Mouse (Mus musculus) retina, embryonic 14.5 days (tissue): ENCODE results near the gene Pdxk.
A peak's percentile ranks its signal among the peaks of the same experiment; 100 is the strongest.

Experiments used
- DNase-seq: peaks from one replicate; pipeline ENCODE4 v3.0.0-alpha.2; 2015; ENCODE audit warnings: low spot score

The Pdxk gene

GRCm38 (mm10) chr10:78458348-78459111 lies 6.2 kb downstream of the Pdxk start:
- no peak for DNase-seq

GRCm38 (mm10) chr10:78457495-78458347 lies 7.1 kb downstream of the Pdxk start:
- DNase-seq: no peak

GRCm38 (mm10) chr10:78456696-78457095 lies 8.1 kb downstream of the Pdxk start:
- DNase-seq: no peak

GRCm38 (mm10) chr10:78452641-78453040 lies 12.1 kb downstream of the Pdxk start:
- no peak for DNase-seq

- DNase-seq: no peak
Observed at GRCm38 (mm10) chr10:78450761-78451160, 14.0 kb downstream of the Pdxk start.

- DNase-seq: no peak
Observed at GRCm38 (mm10) chr10:78447396-78447795, 17.4 kb downstream of the Pdxk start.

- DNase-seq: no peak
Observed at GRCm38 (mm10) chr10:78446195-78446594, 18.6 kb downstream of the Pdxk start.

GRCm38 (mm10) chr10:78442292-78442691 lies 22.5 kb downstream of the Pdxk start:
- DNase-seq: no peak

GRCm38 (mm10) chr10:78441606-78442005 lies 23.2 kb downstream of the Pdxk start:
- DNase-seq: no peak

- DNase-seq: no peak
Observed at GRCm38 (mm10) chr10:78440812-78441211, 24.0 kb downstream of the Pdxk start.

- DNase-seq: no peak
Observed at GRCm38 (mm10) chr10:78439990-78440389, 24.8 kb downstream of the Pdxk start.

- DNase-seq: peak; percentile 61
Observed at GRCm38 (mm10) chr10:78439550-78439949, 25.2 kb downstream of the Pdxk start.

GRCm38 (mm10) chr10:78438094-78438493 lies 26.7 kb downstream of the Pdxk start:
- DNase-seq: peak; percentile 86

- no peak for DNase-seq
Observed at GRCm38 (mm10) chr10:78432853-78433252, 31.9 kb downstream of the Pdxk start.

- no peak for DNase-seq
Observed at GRCm38 (mm10) chr10:78429776-78430175, 35.0 kb downstream of the Pdxk start.

GRCm38 (mm10) chr10:78429180-78429579 lies 35.6 kb downstream of the Pdxk start:
- DNase-seq: no peak

- no peak for DNase-seq
Observed at GRCm38 (mm10) chr10:78428070-78428469, 36.7 kb downstream of the Pdxk start.

GRCm38 (mm10) chr10:78426117-78426735 lies 38.5 kb downstream of the Pdxk start:
- DNase-seq: peak; percentile 10

- peak; percentile 88 for DNase-seq
Observed at GRCm38 (mm10) chr10:78425181-78426041, 39.4 kb downstream of the Pdxk start, which contains the start of gene Cstb. Cstb (plus strand) TSS chr10:78425669.

- no peak for DNase-seq
Observed at GRCm38 (mm10) chr10:78422614-78423013, 42.2 kb downstream of the Pdxk start.

- no peak for DNase-seq
Observed at GRCm38 (mm10) chr10:78420929-78421328, 43.8 kb downstream of the Pdxk start.

- no peak for DNase-seq
Observed at GRCm38 (mm10) chr10:78418791-78419190, 46.0 kb downstream of the Pdxk start.
